Mouse (Mus musculus): Measurements from ENCODE around the gene Arhgap15. TPM values are rescaled to one million over a fixed set of nuclear protein-coding genes. Genes with fewer than 3 reads are reported as not detected.

The Arhgap15 gene
- polyA plus RNA-seq, 1 experiment from 2014 or later: not detected

DNA sequence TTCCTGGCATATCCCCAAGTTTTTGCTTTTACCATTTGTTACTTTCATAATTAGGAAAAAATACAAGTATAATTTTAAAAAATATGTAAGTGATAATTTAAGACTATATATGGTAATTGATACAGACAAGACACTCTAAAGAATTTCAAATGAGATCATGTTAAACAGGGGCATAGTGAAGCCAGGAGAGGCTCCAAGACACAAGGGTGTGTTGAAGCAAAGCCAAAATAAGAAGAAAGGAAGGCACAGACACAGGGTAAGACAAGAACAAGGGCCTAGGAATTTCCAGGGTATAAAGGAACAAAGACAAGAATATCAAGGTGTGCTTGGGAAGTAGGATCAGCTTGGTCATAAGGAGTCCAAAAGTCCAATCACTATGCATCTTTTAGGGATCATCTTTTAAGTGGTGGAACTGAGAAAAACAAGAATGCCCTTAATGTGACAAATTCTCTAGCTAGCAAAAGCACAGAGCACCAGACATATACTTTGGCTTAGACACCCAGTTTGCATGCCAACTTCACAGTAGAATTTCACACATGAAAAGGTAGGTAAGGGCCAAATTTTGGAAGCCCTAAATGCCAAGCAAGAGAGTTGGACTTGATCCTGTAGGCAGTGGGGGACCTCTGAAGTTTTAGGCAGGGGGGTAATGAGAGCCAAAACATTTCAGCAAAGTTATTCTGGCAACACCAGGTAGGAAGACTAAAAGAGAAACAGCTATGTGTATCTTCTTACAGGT lies 650.7 kb downstream of the Arhgap15 start:
- ChIA-PET CTCF (no interaction called here), POLR2A (no interaction called here)
- in situ Hi-C loops (cut with MboI; ENCODE audit: low pct_unique_long_range_greater_than_20kb): no loop called here
- TF ChIP-seq CTCF (IDR thresholded peaks at IDR 0.05): no peak
- peaks cover 14% of the 10 kb centered on the region for H3K27me3 ChIP-seq
- ATAC-seq: no peak
- no peak for DNase-seq (ENCODE audit: low read depth, low spot score)

DNA sequence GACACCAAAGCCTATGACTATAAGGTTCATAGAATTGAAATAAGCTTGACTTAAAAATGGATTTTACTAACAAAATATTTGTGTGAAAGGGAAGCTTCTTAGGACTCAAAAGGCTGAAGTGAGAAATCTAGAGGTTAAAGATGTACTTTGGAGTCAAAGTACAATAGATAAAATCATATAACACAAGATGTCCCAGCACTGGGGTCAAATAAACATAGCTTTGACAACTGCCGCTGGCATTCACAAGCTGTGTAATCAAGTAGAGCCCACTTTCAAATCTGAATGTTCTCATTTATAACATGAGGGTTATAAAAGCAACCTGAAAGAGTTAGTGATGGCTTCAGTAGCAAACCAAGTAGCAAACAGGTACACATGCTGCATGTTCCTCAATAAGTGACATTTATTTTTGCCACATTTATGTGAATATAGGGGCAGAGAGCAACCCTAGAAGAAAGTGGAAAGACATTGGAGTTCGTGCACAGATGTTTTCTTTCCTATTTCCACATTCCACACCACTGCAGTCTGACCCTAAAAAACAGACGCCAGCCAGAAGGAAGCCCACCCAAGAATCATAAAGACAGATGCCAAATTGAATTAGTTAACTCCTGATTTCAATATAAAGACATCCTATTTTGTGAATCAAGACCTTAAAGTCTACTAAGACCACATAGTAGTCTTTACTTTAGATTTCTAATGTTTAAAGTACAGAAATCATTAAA lies 653.2 kb downstream of the Arhgap15 start:
- no peak for DNase-seq (ENCODE audit: low read depth, low spot score)
- ChIA-PET POLR2A (no interaction called here), CTCF (interaction anchor here (1.2 kb wide), 1 partner anchor 10 kb away, joined by 4 read pairs; no protein-coding TSS in a partner anchor)
- in situ Hi-C loops (cut with MboI; ENCODE audit: low pct_unique_long_range_greater_than_20kb): no loop called here
- no peak for ATAC-seq
- peaks cover 7% of the 10 kb centered on the region for H3K27me3 ChIP-seq
- TF ChIP-seq CTCF (IDR thresholded peaks at IDR 0.05): no peak

- POLR2A ChIA-PET: no interaction called here
Measured at GRCm38 (mm10) chr2:44411660-44412059, 663.0 kb downstream of the Arhgap15 start.

GRCm38 (mm10) chr2:44416331-44416730 lies 667.7 kb downstream of the Arhgap15 start:
- peaks cover 19% of the 10 kb centered on the region for H3K27me3 ChIP-seq
- POLR2A ChIA-PET: no interaction called here
- TF ChIP-seq CTCF (IDR thresholded peaks at IDR 0.05): no peak
- CTCF ChIA-PET: interaction anchor here (0.7 to 1.2 kb wide), 2 partner anchors 21 to 122 kb away, joined by 3 read pairs; no protein-coding TSS in a partner anchor
- DNase-seq (ENCODE audit: low read depth, low spot score): no peak
- in situ Hi-C loops (cut with MboI; ENCODE audit: low pct_unique_long_range_greater_than_20kb): no loop called here
- no peak for ATAC-seq

More at GRCm38 (mm10) chr2:44411660-44412059, 663.0 kb downstream of the Arhgap15 start:
- peaks cover 12% of the 10 kb centered on the region for H3K27me3 ChIP-seq
- TF ChIP-seq CTCF (IDR thresholded peaks at IDR 0.05): no peak
- DNase-seq (ENCODE audit: low read depth, low spot score): no peak
- in situ Hi-C loops (cut with MboI; ENCODE audit: low pct_unique_long_range_greater_than_20kb): no loop called here
- CTCF ChIA-PET: interaction anchor here (1.6 kb wide), 1 partner anchor 11 kb away, joined by 4 read pairs; no protein-coding TSS in a partner anchor
- no peak for ATAC-seq

GRCm38 (mm10) chr2:44419547-44420225 lies 671.1 kb downstream of the Arhgap15 start:
- in situ Hi-C loops (cut with MboI; ENCODE audit: low pct_unique_long_range_greater_than_20kb): no loop called here
- CTCF ChIA-PET: interaction anchor here (1.8 kb wide), 1 partner anchor 11 kb away, joined by 6 read pairs; no protein-coding TSS in a partner anchor
- peak; percentile 3 for DNase-seq (ENCODE audit: low read depth, low spot score)
- no peak for ATAC-seq
- POLR2A ChIA-PET: no interaction called here
- peaks cover 8% of the 10 kb centered on the region for H3K27me3 ChIP-seq
- no peak for TF ChIP-seq CTCF (IDR thresholded peaks at IDR 0.05)

GRCm38 (mm10) chr2:44430521-44430920 lies 681.9 kb downstream of the Arhgap15 start:
- in situ Hi-C loops (cut with MboI; ENCODE audit: low pct_unique_long_range_greater_than_20kb): no loop called here
- DNase-seq (ENCODE audit: low read depth, low spot score) (no peak), ATAC-seq (no peak)
- CTCF ChIA-PET: no interaction called here
- POLR2A ChIA-PET: no interaction called here
- TF ChIP-seq CTCF (IDR thresholded peaks at IDR 0.05): no peak
- H3K27me3 ChIP-seq: no peaks in the 10 kb centered on the region

- TF ChIP-seq CTCF (IDR thresholded peaks at IDR 0.05): no peak
- ATAC-seq: no peak
- H3K27me3 ChIP-seq: no peaks in the 10 kb centered on the region
- DNase-seq (ENCODE audit: low read depth, low spot score): no peak
- ChIA-PET POLR2A (interaction anchor here (0.6 kb wide), 1 partner anchor 65 kb away, joined by 3 read pairs; no protein-coding TSS in a partner anchor), CTCF (interaction anchor here (1.3 kb wide), 1 partner anchor 20 kb away, joined by 3 read pairs; no protein-coding TSS in a partner anchor)
- in situ Hi-C loops (cut with MboI; ENCODE audit: low pct_unique_long_range_greater_than_20kb): no loop called here
Measured at GRCm38 (mm10) chr2:44436652-44437051, 688.0 kb downstream of the Arhgap15 start.

GRCm38 (mm10) chr2:44437496-44438057 lies 689.0 kb downstream of the Arhgap15 start:
- in situ Hi-C loops (cut with MboI; ENCODE audit: low pct_unique_long_range_greater_than_20kb): no loop called here
- TF ChIP-seq CTCF (IDR thresholded peaks at IDR 0.05): no peak
- DNase-seq (ENCODE audit: low read depth, low spot score): no peak
- CTCF ChIA-PET: interaction anchor here (1.3 kb wide), 1 partner anchor 21 kb away, joined by 3 read pairs; no protein-coding TSS in a partner anchor
- H3K27me3 ChIP-seq: no peaks in the 10 kb centered on the region
- no peak for ATAC-seq
- POLR2A ChIA-PET: no interaction called here

DNA sequence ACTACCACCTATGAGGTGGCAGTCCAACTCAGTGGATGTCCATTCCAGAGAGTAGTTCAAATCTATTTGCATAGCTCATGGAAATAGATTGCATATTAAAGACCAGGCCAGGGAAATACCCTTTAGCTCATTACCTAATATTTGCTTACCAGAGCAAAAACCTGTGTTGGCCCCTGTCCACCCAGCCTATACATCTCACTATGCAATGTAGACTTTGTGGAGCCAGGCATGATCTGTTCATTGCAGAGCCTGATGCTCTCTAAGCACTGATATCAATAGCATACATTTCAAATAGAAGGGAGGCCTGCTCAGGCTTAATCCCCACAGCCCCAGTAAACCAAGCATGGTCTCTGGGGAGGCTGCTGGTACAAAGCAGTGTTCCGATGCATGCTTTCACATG lies 689.4 kb downstream of the Arhgap15 start:
- no peak for ATAC-seq
- in situ Hi-C loops (cut with MboI; ENCODE audit: low pct_unique_long_range_greater_than_20kb): no loop called here
- no peaks in the 10 kb centered on the region for H3K27me3 ChIP-seq
- POLR2A ChIA-PET: no interaction called here
- TF ChIP-seq CTCF (IDR thresholded peaks at IDR 0.05): no peak
- CTCF ChIA-PET: interaction anchor here (1.3 kb wide), 1 partner anchor 21 kb away, joined by 3 read pairs; no protein-coding TSS in a partner anchor
- DNase-seq (ENCODE audit: low read depth, low spot score): no peak

DNA sequence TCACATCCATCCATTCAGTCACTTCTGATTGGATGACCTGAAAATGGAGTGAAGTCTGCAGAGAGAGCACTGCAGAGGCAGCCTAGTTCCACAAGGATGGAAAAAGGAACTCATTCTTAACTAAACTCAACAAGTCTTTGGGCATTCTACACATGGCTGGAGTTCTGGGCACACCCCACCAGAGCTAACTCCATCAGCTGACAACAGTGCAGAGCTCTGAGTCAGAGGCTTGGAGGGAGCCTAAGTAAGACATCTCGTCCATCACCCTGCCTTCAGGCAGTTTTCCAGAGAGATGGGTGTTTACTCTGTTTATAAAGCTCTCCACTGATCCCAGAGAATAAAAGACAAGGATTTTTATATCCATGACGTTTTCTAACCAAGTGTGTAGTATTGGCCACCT lies 696.3 kb downstream of the Arhgap15 start:
- ATAC-seq (peak; percentile 95), DNase-seq (ENCODE audit: low read depth, low spot score) (peak; percentile 43)
- no peak for TF ChIP-seq CTCF (IDR thresholded peaks at IDR 0.05)
- no peaks in the 10 kb centered on the region for H3K27me3 ChIP-seq
- ChIA-PET CTCF (interaction anchor here (0.6 kb wide), 1 partner anchor 13 kb away, joined by 3 read pairs; no protein-coding TSS in a partner anchor), POLR2A (no interaction called here)
- in situ Hi-C loops (cut with MboI; ENCODE audit: low pct_unique_long_range_greater_than_20kb): no loop called here

Other genes with a start within 250 kb of the Arhgap15 start
- 0.26 TPM for gene Kynu, start 193.5 kb upstream of the Arhgap15 start, polyA plus RNA-seq (2021)

All from Patski (cell line).